Mouse (Mus musculus) heart, postnatal 0 days (tissue): ENCODE data around the gene Syt2.

Experiments
- CTCF ChIP-seq: IDR thresholded peaks from 2 replicates; pipeline ENCODE4 v1.5.1; 2016; ENCODE audit warnings: antibody characterized with exemption, control low read depth, low read depth
- EP300 ChIP-seq: IDR thresholded peaks from 2 replicates; pipeline ENCODE4 v1.6.1; 2016; ENCODE audit warnings: antibody characterized with exemption, low read depth

DNA sequence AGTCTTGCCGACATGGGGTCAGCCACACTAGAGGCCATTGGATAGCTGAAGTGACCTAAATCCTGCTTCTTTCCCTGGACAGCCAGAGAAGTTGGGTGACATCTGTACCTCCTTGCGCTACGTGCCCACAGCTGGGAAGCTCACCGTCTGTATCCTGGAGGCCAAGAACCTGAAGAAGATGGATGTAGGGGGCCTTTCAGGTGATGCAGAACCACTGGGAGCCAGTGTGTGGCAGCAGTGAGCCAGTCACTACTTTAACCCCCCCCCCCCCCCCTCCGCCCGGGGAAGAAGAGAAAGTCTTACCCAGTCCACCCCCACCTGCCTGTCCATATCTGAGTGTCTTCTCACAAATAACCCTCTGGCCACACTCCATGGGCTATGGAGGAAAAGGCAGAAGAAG is 99.2 kb downstream of the Syt2 start:
- TF ChIP-seq CTCF (peak; percentile 46), EP300 (no peak)
